Mouse (Mus musculus) hindbrain, embryonic 11.5 days (tissue): ENCODE measurements around the gene Ctbp1. TPM values are rescaled to one million over a fixed set of nuclear protein-coding genes. Genes with fewer than 3 reads are reported as not detected.
A peak's percentile ranks its signal among the peaks of the same experiment; 100 is the strongest.

Experiments
- ATAC-seq: fragments of 200-750 bp; cut with Nextera tagmentation; 2 replicates; pipeline ENCODE4 v1.8.0; 2017; ENCODE audit warnings: mild to moderate bottlenecking, moderate TSS enrichment, moderate library complexity; ENCODE audit not compliant: low FRiP score
- DNase-seq: peaks from one replicate; pipeline ENCODE4 v3.0.0-alpha.2; 2015; ENCODE audit warnings: low spot score
- H3K27ac ChIP-seq: fragments of 300-500 bp; sonication (generic); 2 replicates; pipeline ENCODE4 v1.5.1; 2014; ENCODE audit warnings: mild to moderate bottlenecking, low read depth, low read length
- H3K27me3 ChIP-seq: fragments of 300-500 bp; sonication (generic); 2 replicates; pipeline ENCODE4 v1.6.1; 2014; ENCODE audit warnings: mild to moderate bottlenecking, low read length, moderate library complexity, mixed read lengths; ENCODE audit not compliant: control insufficient read depth, insufficient read depth
- H3K36me3 ChIP-seq: fragments of 300-500 bp; sonication (generic); 2 replicates; pipeline ENCODE4 v1.6.1; 2014; ENCODE audit warnings: mild to moderate bottlenecking, low read length, moderate library complexity, mixed read lengths; ENCODE audit not compliant: control insufficient read depth, insufficient read depth
- H3K4me1 ChIP-seq: fragments of 300-500 bp; sonication (generic); replicated peaks from 2 replicates; pipeline ENCODE4 v1.6.1; 2014; ENCODE audit warnings: low read length, mixed read lengths; ENCODE audit not compliant: control insufficient read depth, insufficient read depth
- H3K4me2 ChIP-seq: fragments of 300-500 bp; sonication (generic); replicated peaks from 2 replicates; pipeline ENCODE4 v1.6.1; 2014; ENCODE audit warnings: mild to moderate bottlenecking, low read depth, low read length
- H3K4me3 ChIP-seq: fragments of 300-500 bp; sonication (generic); 2 replicates; pipeline ENCODE4 v1.5.1; 2014; ENCODE audit warnings: low read depth, low read length
- H3K9ac ChIP-seq: fragments of 300-500 bp; sonication (generic); 2 replicates; pipeline ENCODE4 v1.6.1; 2014; ENCODE audit warnings: low read depth, low read length
- H3K9me3 ChIP-seq: fragments of 300-500 bp; sonication (generic); 2 replicates; pipeline ENCODE4 v1.6.1; 2016; ENCODE audit warnings: low read length; ENCODE audit not compliant: control insufficient read depth
- WGBS: fragments of 180-500 bp; shearing (Covaris S2); extraction: QIAGEN DNeasy Blood & Tissue Kit; methylation state at CpG from one replicate; pipeline ENCODE4 v1.1.7; 2014; 5-methylcytosine and 5-hydroxymethylcytosine counted together
- polyA plus RNA-seq: library from polyadenylated mRNA; unstranded; fragments of >200 nt; fragmentation: Nextera tagmentation; extraction: Ambion mirVana; gene quantifications from 2 replicates; pipeline ENCODE4 v1.2.1, GENCODE M21; 2014

Ctbp1 gene
- polyA plus RNA-seq, 1 experiment from 2014 or later = 456 TPM

DNA sequence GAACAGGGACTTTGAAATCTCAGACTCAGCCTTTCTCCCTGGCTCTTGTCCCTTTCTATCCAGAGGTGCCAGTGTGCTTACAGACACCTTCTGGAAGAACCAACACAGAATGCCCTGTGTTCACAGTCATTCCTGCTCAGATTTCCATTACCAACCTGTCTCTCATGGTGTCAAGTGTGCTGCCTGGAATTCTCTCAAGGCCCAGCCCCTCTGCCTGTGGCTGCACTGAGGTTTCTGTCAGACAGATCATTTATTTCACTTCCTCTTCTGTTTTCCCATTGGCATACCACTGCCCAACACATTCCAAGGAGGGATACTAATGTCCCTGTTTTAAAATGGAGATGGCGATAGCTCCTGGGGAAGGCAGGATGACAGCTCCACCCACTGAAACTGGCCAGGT is 6.6 kb upstream of the Ctbp1 start:
- no peaks in the 10 kb centered on the region for H3K9me3 ChIP-seq
- no peaks in the 10 kb centered on the region for H3K36me3 ChIP-seq
- no peaks in the 10 kb centered on the region for H3K27me3 ChIP-seq
- H3K9ac ChIP-seq = no peak overlapping the region
- 82% methylated on average over 1 of the region's 1 CpGs for WGBS
- ATAC-seq (no peak), DNase-seq (no peak)
- no peak overlapping the region for H3K4me3 ChIP-seq
- no peak overlapping the region for H3K4me2 ChIP-seq
- H3K27ac ChIP-seq = no peak overlapping the region
- no peaks in the 10 kb centered on the region for H3K4me1 ChIP-seq

- ATAC-seq (no peak), DNase-seq (peak; percentile 43)
- Histone ChIP-seq H3K27me3 (no peaks in the 10 kb centered on the region), H3K27ac (no peak overlapping the region), H3K4me1 (0 out of 2 replicates have a peak, but pooled peaks cover 2% of the 10 kb centered on the region), H3K36me3 (no peaks in the 10 kb centered on the region), H3K9me3 (no peaks in the 10 kb centered on the region), H3K9ac (no peak overlapping the region), H3K4me3 (no peak overlapping the region), H3K4me2 (no peak overlapping the region)
- WGBS = 50% methylated on average over 5 of the region's 5 CpGs
These were observed 4.2 kb upstream of the Ctbp1 start for GRCm38 (mm10) chr5:33278950-33279349.

DNA sequence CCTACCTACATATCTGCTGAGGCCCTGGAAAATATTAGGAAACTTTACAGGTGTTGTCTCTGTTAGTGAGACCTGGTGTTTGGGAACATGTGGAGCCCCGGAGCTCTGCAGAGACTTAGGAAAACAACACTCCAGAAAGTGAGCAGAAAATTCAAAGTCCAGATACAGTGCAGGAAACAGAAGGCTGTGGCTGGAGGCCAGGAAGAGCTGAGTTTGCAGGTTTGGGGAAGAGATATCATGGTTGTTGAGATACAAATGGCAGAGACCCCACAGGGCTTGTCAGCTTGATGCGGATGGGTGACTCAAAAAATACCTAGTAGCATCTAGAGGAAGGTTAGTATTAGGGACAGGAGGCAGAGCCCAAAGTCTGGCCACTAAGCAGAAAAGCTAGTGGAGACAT is 2.5 kb upstream of the Ctbp1 start:
- no peak overlapping the region for H3K4me2 ChIP-seq
- H3K27me3 ChIP-seq = no peaks in the 10 kb centered on the region
- H3K4me1 ChIP-seq = 0 out of 2 replicates have a peak, but pooled peaks cover 10% of the 10 kb centered on the region
- no peak overlapping the region for H3K27ac ChIP-seq
- 80% methylated on average over 2 of the region's 2 CpGs for WGBS
- H3K4me3 ChIP-seq = no peak overlapping the region
- no peak overlapping the region for H3K9ac ChIP-seq
- ATAC-seq = no peak
- no peak for DNase-seq
- H3K36me3 ChIP-seq = 0 out of 2 replicates have a peak, but pooled peaks cover 3% of the 10 kb centered on the region
- H3K9me3 ChIP-seq = no peaks in the 10 kb centered on the region

DNA sequence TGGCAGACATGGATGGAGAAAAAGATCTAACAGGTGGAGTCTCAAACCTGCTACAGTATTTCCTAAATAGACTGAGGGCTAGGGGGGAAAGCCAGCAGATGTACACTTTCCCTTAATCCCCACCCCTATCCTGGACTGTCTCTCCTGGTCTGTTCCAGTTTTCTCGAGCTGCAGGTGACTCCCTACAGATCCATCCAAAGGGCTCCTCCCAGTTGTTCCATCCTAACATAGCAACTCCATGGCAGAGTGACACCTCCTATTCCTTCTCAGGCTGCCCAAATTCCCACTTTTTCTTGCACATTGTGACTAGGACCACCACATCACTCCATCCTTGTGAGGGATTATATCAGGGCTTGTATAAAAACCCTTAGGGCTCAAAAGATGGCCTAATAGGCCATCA is 960 bp upstream of the Ctbp1 start:
- no peaks in the 10 kb centered on the region for H3K27me3 ChIP-seq
- DNase-seq = no peak

DNA sequence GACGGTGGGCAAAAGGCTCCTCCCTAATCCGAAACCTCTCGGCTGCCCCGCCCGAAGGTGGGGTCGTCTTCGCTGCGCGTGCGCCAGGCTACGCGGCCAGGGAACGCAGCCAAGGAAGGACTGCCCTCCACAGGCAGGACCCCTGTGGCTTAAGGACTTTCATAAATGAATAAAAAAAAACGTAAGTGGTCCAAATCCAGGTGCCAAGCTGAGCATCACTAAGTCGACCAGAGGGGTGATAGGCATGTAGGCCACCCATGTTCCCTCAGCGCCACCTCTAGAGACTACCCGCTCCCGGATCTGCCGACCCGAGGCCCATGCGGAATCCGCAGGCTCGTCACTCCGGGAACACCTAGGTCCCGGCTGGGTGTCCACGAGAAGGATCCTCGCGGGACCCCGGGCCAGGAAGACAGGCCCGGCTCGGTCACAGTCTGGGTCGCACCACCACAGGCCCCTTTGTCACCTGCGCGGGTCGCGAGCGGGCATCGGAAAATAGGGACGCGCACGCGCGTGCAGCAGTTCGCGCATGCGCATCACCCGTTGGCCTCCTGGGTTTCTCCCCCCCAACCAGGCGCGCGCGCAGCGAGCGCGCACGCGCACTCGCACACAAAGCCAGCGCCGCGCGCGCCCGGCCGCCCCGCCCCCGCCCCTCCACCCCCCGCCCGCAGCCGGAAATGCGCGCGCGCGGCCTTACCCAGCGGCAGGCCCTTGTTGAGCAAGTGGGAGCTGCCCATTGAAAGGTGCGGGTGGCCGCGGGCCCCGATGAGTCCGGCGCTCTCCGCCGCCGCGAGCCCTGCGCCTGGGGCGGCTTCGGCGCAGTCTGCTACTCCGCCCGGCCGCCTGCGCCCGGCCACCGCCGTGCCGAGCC is 475 bp downstream of the Ctbp1 start:
- Histone ChIP-seq H3K27me3 (no peaks in the 10 kb centered on the region), H3K4me1 (0 out of 2 replicates have a peak, but pooled peaks cover 12% of the 10 kb centered on the region), H3K4me2 (peak overlapping the region; percentile 60), H3K27ac (peak overlapping the region; percentile 97), H3K9me3 (no peaks in the 10 kb centered on the region), H3K4me3 (peak overlapping the region; percentile 69), H3K36me3 (0 out of 2 replicates have a peak, but pooled peaks cover 3% of the 10 kb centered on the region), H3K9ac (peak overlapping the region; percentile 84)
- WGBS = under 1% methylated on average over 57 of the region's 97 CpGs
- peak; percentile 74 for ATAC-seq
- DNase-seq = peak; percentile 98

More for the DNA sequence above, 960 bp upstream of the Ctbp1 start:
- H3K9me3 ChIP-seq = no peaks in the 10 kb centered on the region
- ATAC-seq = no peak
- 35% methylated on average over 1 of the region's 1 CpGs for WGBS
- H3K4me1 ChIP-seq = 0 out of 2 replicates have a peak, but pooled peaks cover 12% of the 10 kb centered on the region
- H3K36me3 ChIP-seq = 0 out of 2 replicates have a peak, but pooled peaks cover 3% of the 10 kb centered on the region
- peak overlapping the region; percentile 69; the same call in 1 of the 2 replicates for H3K4me3 ChIP-seq
- peak overlapping the region; percentile 48 for H3K4me2 ChIP-seq
- H3K27ac ChIP-seq = no peak overlapping the region
- no peak overlapping the region for H3K9ac ChIP-seq

GRCm38 (mm10) chr5:33273777-33274084 is 1.1 kb downstream of the Ctbp1 start:
- Histone ChIP-seq H3K36me3 (0 out of 2 replicates have a peak, but pooled peaks cover 3% of the 10 kb centered on the region), H3K27ac (peak overlapping the region; percentile 97), H3K27me3 (no peaks in the 10 kb centered on the region), H3K4me1 (0 out of 2 replicates have a peak, but pooled peaks cover 12% of the 10 kb centered on the region), H3K9me3 (no peaks in the 10 kb centered on the region), H3K4me3 (peak overlapping the region; percentile 69), H3K4me2 (peak overlapping the region; percentile 60), H3K9ac (peak overlapping the region; percentile 84)
- DNase-seq (no peak), ATAC-seq (0 out of 2 replicates have a peak, but pooled peaks have one; percentile 15)
- WGBS = 16% methylated on average over 6 of the region's 6 CpGs

GRCm38 (mm10) chr5:33272845-33273776 is 1.7 kb downstream of the Ctbp1 start:
- Histone ChIP-seq H3K36me3 (peaks cover 5% of the 10 kb centered on the region), H3K27ac (peak overlapping the region; percentile 97), H3K9me3 (no peaks in the 10 kb centered on the region), H3K4me2 (peak overlapping the region; percentile 60), H3K27me3 (no peaks in the 10 kb centered on the region), H3K4me1 (0 out of 2 replicates have a peak, but pooled peaks cover 12% of the 10 kb centered on the region), H3K4me3 (peak overlapping the region; percentile 69), H3K9ac (peak overlapping the region; percentile 84)
- DNase-seq (no peak), ATAC-seq (no peak)
- 84% methylated on average over 7 of the region's 7 CpGs for WGBS

- DNase-seq = no peak
- Histone ChIP-seq H3K27me3 (no peaks in the 10 kb centered on the region), H3K9ac (no peak overlapping the region; the same call in 1 of the 2 replicates), H3K27ac (no peak overlapping the region), H3K9me3 (no peaks in the 10 kb centered on the region), H3K36me3 (peaks cover 10% of the 10 kb centered on the region), H3K4me3 (no peak overlapping the region), H3K4me2 (0 out of 2 replicates have a peak overlapping the region, but pooled peaks have one; percentile 7), H3K4me1 (0 out of 2 replicates have a peak, but pooled peaks cover 12% of the 10 kb centered on the region)
- 87% methylated on average over 7 of the region's 7 CpGs for WGBS
- ATAC-seq = no peak
These were observed 2.6 kb downstream of the Ctbp1 start for GRCm38 (mm10) chr5:33272146-33272545.
